Mouse (Mus musculus) stomach, postnatal 0 days (tissue): ENCODE results near the gene Tmem63c.

Source experiments
- CTCF ChIP-seq: IDR thresholded peaks from 2 replicates; pipeline ENCODE4 v1.5.1; 2016; ENCODE audit warnings: antibody characterized with exemption, low read depth, mild to moderate bottlenecking, moderate library complexity
- EP300 ChIP-seq: optimal IDR thresholded peaks from 2 replicates; pipeline ENCODE3; 2016; ENCODE audit warnings: antibody characterized with exemption

GRCm38 (mm10) chr12:87002209-87002608, 18.9 kb upstream of the Tmem63c start:
- no peak for TF ChIP-seq CTCF
- TF ChIP-seq EP300: no peak
